Mouse (Mus musculus) v-Abl transformed pro-B cells (cell line): ENCODE measurements around the gene Nfkbil1.

Source experiments
- in situ Hi-C, 2 experiments: fragments of 400-800 bp; cut with MboI; formaldehyde crosslinking; loops; one replicate each; pipeline ENCODE4 v1.15.1; 2025; ENCODE audit not compliant: unreplicated experiment in 2 of 2

Gene Nfkbil1

GRCm38 (mm10) chr17:35189186-35189585 is 46.4 kb downstream of the Nfkbil1 start:
- in situ Hi-C loops: no loop called here

- in situ Hi-C loops: no loop called here
These were observed 47.5 kb downstream of the Nfkbil1 start, which contains the start of gene Lst1 for GRCm38 (mm10) chr17:35187959-35188610. TSS of gene Lst1 (minus strand) at chr17:35188439.

- in situ Hi-C loops: no loop called here
These were observed 48.2 kb downstream of the Nfkbil1 start for GRCm38 (mm10) chr17:35187345-35187744.

GRCm38 (mm10) chr17:35186681-35187080 is 48.9 kb downstream of the Nfkbil1 start:
- in situ Hi-C loops: no loop called here

- in situ Hi-C loops: no loop called here
These were observed 49.7 kb downstream of the Nfkbil1 start for GRCm38 (mm10) chr17:35185639-35186611.

GRCm38 (mm10) chr17:35180093-35180492 is 55.5 kb downstream of the Nfkbil1 start:
- in situ Hi-C loops: no loop called here

- in situ Hi-C loops: loop anchor here (5.0 kb wide), 1 partner anchor 54 kb away; the partner anchor contains the start of gene Atp6v1g2 (in 2 of the 2)
These were observed 57.1 kb downstream of the Nfkbil1 start for GRCm38 (mm10) chr17:35178528-35178927.

- in situ Hi-C loops: loop anchor here (5.0 kb wide), 1 partner anchor 56 kb away; the partner anchor contains the start of gene Atp6v1g2 (in 2 of the 2)
These were observed 59.6 kb downstream of the Nfkbil1 start, which contains the start of gene Aif1 for GRCm38 (mm10) chr17:35175968-35176367. TSS of gene Aif1 (minus strand) at chr17:35176068.

GRCm38 (mm10) chr17:35175382-35175781 is 60.2 kb downstream of the Nfkbil1 start:
- in situ Hi-C loops: loop anchor here (5.0 kb wide), 1 partner anchor 57 kb away; the partner anchor contains the start of gene Atp6v1g2 (in 2 of the 2)

GRCm38 (mm10) chr17:35174201-35174977 is 61.2 kb downstream of the Nfkbil1 start:
- in situ Hi-C loops: no loop called here

- in situ Hi-C loops: no loop called here
These were observed 62.3 kb downstream of the Nfkbil1 start for GRCm38 (mm10) chr17:35173329-35173728.

- in situ Hi-C loops: no loop called here
These were observed 63.0 kb downstream of the Nfkbil1 start for GRCm38 (mm10) chr17:35172445-35173234.
